Mouse (Mus musculus) limb, embryonic 10.5 days (tissue): Measurements from ENCODE around the gene Plce1. TPM values are rescaled to one million over a fixed set of nuclear protein-coding genes. Genes with fewer than 3 reads are reported as not detected.

ENCODE experiments used
- DNase-seq: peaks from one replicate; pipeline ENCODE4 v3.0.0-alpha.2; 2017; ENCODE audit warnings: low spot score
- H3K27ac ChIP-seq: fragments of 300-500 bp; sonication (generic); 2 replicates; pipeline ENCODE4 v1.5.1; 2016; ENCODE audit warnings: mild to moderate bottlenecking
- H3K27me3 ChIP-seq: fragments of 300-500 bp; sonication (generic); 2 replicates; pipeline ENCODE4 v1.6.1; 2016; ENCODE audit warnings: low read depth, mild to moderate bottlenecking; ENCODE audit not compliant: poor library complexity, severe bottlenecking
- H3K36me3 ChIP-seq: fragments of 300-500 bp; sonication (generic); 2 replicates; pipeline ENCODE4 v1.6.1; 2016; ENCODE audit warnings: mild to moderate bottlenecking, moderate library complexity
- H3K4me1 ChIP-seq: fragments of 300-500 bp; sonication (generic); 2 replicates; pipeline ENCODE4 v1.6.1; 2016
- H3K4me3 ChIP-seq: fragments of 300-500 bp; sonication (generic); 2 replicates; pipeline ENCODE4 v1.5.1; 2016; ENCODE audit warnings: mild to moderate bottlenecking, moderate library complexity
- H3K9me3 ChIP-seq: fragments of 300-500 bp; sonication (generic); replicated peaks from 2 replicates; pipeline ENCODE4 v1.6.1; 2016; ENCODE audit warnings: mild to moderate bottlenecking
- WGBS: fragments of 180-500 bp; shearing (Covaris S2); methylation state at CpG from one replicate; pipeline ENCODE4 v1.1.7; 2016; 5-methylcytosine and 5-hydroxymethylcytosine counted together
- polyA plus RNA-seq: library from polyadenylated mRNA; unstranded; fragments of >200 nt; fragmentation: Nextera tagmentation; extraction: Ambion mirVana; gene quantifications from 2 replicates; pipeline ENCODE4 v1.2.1, GENCODE M21; 2016

The Plce1 gene
- polyA plus RNA-seq: 1.6 and 2.6 TPM in 2 replicates

DNA sequence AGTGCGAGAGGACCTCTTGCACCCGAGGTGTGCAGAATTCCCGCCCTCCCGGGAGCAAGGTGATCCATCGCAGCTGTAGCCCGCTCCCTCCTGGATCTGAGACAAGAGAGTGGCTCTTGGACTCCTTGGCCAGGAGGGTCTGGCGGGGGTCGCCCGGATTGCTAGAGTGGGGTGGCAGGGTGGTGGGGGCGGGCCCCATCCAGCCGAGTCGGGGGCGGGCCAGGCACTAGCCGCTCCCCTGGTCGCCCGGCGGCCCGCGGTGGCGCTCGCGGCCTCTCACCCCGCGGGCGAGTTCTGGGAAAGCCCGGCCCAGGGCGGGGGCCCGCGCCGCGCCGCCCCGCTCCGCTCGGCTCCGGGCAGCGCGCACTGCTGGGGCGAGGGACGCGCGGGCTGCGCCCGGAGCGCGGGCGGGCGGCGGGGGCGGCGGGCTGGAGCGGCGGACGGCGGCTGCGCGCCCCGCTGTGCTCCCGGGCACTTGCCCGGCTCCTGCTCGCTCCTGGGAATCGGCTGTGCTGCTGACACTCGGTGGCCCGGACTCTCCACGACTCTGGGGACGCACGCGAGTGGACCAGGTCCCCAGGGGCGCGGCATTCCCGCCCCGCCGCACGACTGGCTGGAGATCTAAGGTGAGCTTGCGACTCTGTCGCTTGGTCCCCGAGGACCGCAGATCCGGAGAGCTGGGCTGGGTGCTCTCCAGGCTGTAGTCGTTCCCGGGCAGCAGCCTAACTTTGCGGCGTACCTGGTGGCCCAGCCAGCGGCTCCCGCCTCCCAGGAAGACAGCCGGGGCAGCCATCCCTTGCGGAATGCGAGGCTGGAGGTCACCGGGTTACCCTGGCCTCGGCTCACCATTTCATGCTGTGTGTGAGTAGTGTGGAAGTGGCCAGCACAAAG, at the start of gene Plce1:
Plce1 (plus strand) TSS at position 379 of the 891 bp plus-strand sequence.
- Histone ChIP-seq H3K4me3 (peak within 1 kb of the TSS; percentile 77), H3K36me3 (no peaks in the 10 kb centered on the region), H3K9me3 (no peaks in the 10 kb centered on the region), H3K27ac (peak within 1 kb of the TSS; percentile 89), H3K27me3 (peaks cover 39% of the 10 kb centered on the region), H3K4me1 (peaks cover 48% of the 10 kb centered on the region)
- peak; percentile 72 for DNase-seq
- under 1% methylated on average over 70 of the region's 90 CpGs for WGBS

DNA sequence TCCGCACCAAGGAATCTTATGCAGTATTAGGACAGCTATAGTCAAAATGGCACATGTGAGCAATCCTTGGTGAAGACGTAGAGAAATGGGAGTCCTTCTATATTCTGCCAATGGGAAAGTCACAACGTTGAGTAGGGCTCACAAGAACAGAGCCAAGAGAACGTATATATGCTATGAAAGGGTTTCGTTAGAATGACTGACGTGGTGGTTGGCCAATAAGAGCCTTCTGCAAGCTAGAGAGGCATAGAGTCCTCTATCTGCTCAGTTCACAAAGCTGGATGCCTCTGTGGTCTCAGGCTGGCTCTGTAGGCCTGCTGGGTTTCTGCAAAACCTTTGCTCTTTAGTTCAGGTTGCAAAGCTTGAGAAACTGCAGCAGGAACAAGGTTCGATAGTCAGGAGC, 49.6 kb upstream of the Plce1 start:
- no peak for DNase-seq
- no peaks in the 10 kb centered on the region for H3K4me1 ChIP-seq
- H3K9me3 ChIP-seq: no peaks in the 10 kb centered on the region; the same call in 1 of the 2 replicates
- no peaks in the 10 kb centered on the region for H3K36me3 ChIP-seq
- WGBS: 72% methylated on average over 7 of the region's 7 CpGs
- no peak overlapping the region for H3K4me3 ChIP-seq
- no peak overlapping the region for H3K27ac ChIP-seq
- no peaks in the 10 kb centered on the region for H3K27me3 ChIP-seq

DNA sequence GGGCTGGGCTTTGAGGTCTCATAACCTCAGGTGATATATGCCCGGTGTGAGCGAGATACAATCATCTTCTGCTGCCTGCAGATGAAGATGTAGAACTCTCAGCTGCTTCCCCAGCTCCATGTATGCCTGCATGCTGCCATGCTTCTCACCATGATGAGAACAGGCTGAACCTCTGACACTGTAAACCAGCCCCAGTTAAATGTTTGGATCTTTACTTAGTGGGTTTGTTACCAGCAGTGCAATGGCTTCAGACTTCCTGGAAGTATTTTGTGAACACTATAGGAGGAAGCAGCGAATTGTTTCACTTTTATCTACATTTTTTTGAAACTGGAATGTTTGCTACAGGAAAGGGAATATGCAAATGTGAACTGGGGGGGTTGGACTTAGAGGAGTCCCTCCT, 48.9 kb upstream of the Plce1 start:
- no peaks in the 10 kb centered on the region; the same call in 1 of the 2 replicates for H3K9me3 ChIP-seq
- DNase-seq: no peak
- 82% methylated on average over 3 of the region's 3 CpGs for WGBS
- H3K36me3 ChIP-seq: no peaks in the 10 kb centered on the region
- no peak overlapping the region for H3K27ac ChIP-seq
- no peak overlapping the region for H3K4me3 ChIP-seq
- no peaks in the 10 kb centered on the region for H3K27me3 ChIP-seq
- no peaks in the 10 kb centered on the region for H3K4me1 ChIP-seq

DNA sequence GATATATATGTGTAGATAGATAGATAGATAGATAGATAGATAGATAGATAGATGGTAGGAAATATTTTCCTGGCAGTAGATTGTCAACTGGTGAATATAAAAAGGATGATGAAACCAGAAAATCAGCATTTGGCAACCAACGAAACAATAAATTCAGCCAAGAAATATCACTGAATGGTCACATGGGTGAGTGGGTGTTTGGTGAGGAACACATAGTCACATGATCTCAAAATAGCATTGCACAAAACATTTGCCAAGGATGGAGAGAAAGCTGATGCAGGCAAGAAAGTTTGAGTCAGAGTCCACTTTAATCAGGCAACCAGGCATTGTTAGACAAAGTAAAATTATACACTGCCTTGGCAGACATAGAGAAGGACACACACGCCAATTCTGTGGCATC, 47.5 kb upstream of the Plce1 start:
- Histone ChIP-seq H3K4me3 (no peak overlapping the region), H3K27me3 (no peaks in the 10 kb centered on the region), H3K4me1 (no peaks in the 10 kb centered on the region), H3K27ac (no peak overlapping the region), H3K9me3 (no peaks in the 10 kb centered on the region; the same call in 1 of the 2 replicates), H3K36me3 (no peaks in the 10 kb centered on the region)
- WGBS: 92% methylated on average over 2 of the region's 2 CpGs
- DNase-seq: no peak

DNA sequence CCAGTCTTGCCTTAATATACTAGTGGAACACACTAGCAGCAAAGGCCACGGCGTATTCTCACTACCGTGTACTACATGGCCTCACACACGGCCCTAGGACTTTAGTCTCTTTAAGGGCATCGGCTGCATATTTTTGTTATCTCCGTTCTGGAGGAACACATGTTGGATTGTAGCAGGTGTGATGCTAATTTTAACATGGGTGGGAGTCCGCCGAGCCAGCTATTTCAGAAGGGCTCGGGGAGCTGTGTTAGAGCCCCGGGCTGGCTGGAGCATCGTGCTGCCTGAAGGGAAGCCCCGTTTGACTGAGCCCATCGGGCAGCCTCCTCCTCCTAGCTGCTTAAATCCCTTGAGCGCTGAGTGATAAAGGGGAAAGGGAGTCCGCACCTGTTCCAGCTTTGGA, 45.7 kb upstream of the Plce1 start:
- Histone ChIP-seq H3K36me3 (no peaks in the 10 kb centered on the region), H3K9me3 (no peaks in the 10 kb centered on the region; the same call in 1 of the 2 replicates), H3K4me3 (no peak overlapping the region), H3K27ac (no peak overlapping the region), H3K4me1 (no peaks in the 10 kb centered on the region), H3K27me3 (no peaks in the 10 kb centered on the region)
- DNase-seq: no peak
- 91% methylated on average over 15 of the region's 15 CpGs for WGBS

DNA sequence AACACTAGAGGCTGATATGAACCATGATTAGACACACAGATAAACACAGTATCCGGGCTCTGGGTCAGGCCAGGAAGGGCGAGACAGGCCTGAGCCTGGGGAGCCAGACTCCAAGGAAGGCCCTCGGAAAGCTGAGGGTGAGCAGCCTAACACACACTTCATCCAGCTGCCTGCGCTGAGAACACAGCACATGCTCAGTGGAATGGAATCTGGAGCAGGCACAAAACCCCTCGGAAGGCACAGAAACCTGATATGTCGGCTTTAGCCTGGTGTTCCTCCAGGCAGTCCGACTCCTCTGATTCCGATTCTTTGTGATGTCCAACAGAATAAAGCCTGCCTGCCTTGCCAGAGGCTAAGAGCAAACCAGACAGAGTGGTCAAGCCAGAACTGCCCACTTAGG, 39.0 kb upstream of the Plce1 start:
- Histone ChIP-seq H3K27me3 (no peaks in the 10 kb centered on the region), H3K27ac (no peak overlapping the region), H3K4me3 (no peak overlapping the region), H3K36me3 (no peaks in the 10 kb centered on the region), H3K4me1 (peaks cover 6% of the 10 kb centered on the region), H3K9me3 (no peaks in the 10 kb centered on the region)
- whole genome bisulfite sequencing: 70% methylated on average over 8 of the region's 8 CpGs
- DNase-seq: no peak

DNA sequence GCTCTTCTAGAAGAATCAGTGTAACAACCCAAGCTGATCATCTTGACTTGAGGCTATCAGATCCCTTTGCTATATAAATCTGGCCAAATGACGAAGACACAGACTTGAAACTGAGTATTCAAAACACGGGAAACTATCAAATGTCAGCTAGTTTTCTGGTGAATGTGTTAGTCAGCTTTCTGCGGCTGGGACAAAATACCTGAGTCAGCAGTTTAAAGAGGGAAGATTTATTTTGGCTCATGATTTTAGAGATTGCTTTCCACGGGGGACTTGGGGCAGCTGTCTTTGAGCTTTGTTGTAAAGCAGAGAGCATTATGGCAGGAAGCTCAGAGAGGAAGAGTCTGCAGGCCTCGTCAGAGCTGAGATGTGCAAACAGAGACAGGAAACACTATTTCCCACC, 35.2 kb upstream of the Plce1 start:
- Histone ChIP-seq H3K4me3 (no peak overlapping the region), H3K9me3 (no peaks in the 10 kb centered on the region), H3K27me3 (no peaks in the 10 kb centered on the region), H3K36me3 (no peaks in the 10 kb centered on the region), H3K27ac (no peak overlapping the region), H3K4me1 (peaks cover 9% of the 10 kb centered on the region)
- DNase-seq: no peak
- 70% methylated on average over 5 of the region's 5 CpGs for WGBS

DNA sequence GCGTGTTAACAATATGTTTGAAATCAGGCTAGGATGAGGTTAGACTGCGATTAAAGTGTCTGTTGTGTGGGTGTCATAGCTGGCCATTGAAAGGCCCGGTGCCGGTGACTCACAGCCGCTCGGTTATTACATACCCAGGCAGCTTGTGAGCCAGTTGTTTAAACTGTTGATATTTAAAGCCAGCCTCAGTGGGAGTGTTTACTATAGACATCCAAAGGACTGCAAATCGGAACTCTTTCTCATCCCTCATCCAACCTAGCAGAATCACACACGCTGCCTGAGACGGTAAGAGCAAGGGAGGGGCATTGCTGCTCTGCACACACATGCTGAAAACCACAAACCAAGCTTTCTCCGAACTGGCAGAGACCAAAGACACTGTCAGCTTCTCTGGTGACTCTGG, 25.7 kb upstream of the Plce1 start:
- WGBS: 89% methylated on average over 10 of the region's 10 CpGs
- Histone ChIP-seq H3K27ac (no peak overlapping the region), H3K9me3 (no peaks in the 10 kb centered on the region), H3K27me3 (no peaks in the 10 kb centered on the region), H3K4me3 (no peak overlapping the region), H3K36me3 (no peaks in the 10 kb centered on the region), H3K4me1 (no peaks in the 10 kb centered on the region)
- DNase-seq: no peak

DNA sequence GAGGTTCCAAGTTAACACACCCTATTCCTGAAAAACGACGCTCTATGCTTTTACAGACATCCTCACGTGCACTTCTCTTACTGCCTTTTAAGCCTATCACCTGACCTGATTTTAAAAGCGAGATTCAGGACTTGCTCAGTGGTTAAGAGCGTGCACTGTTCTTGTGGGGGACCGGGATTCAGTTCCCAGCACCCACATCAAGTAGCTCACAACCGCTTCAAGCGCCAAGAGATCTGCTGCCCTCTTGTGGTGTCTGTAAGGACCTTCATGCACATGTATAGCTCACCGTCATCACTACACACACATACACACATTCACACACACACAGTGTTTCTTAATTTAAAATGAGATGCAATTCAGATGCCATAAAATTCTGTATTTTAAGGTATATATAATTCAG, 21.9 kb upstream of the Plce1 start:
- no peak for DNase-seq
- H3K36me3 ChIP-seq: no peaks in the 10 kb centered on the region
- WGBS: 95% methylated on average over 9 of the region's 9 CpGs
- H3K4me3 ChIP-seq: no peak overlapping the region
- no peaks in the 10 kb centered on the region for H3K27me3 ChIP-seq
- H3K9me3 ChIP-seq: no peaks in the 10 kb centered on the region
- H3K4me1 ChIP-seq: no peaks in the 10 kb centered on the region
- no peak overlapping the region for H3K27ac ChIP-seq

DNA sequence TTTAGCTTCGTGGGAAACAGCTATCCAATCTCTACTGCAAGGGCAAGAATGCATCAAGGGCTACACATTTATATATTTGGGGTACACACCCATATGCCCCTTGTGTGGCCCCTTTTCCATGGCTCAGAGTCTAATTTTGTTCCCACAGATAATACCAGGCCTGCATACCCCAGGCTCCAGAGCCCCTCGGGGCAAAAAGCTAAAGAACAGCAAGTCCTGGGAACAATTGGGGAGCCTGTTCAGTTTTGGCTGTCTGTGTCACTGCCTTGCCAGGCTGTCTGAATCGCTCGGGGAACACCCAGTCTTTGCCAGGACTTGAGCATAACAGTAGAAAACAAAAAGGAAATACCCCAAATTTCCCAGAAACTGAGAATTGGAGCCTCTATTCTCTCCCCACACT, 20.2 kb upstream of the Plce1 start:
- Histone ChIP-seq H3K9me3 (no peaks in the 10 kb centered on the region), H3K4me1 (no peaks in the 10 kb centered on the region), H3K27me3 (no peaks in the 10 kb centered on the region), H3K4me3 (no peak overlapping the region), H3K36me3 (no peaks in the 10 kb centered on the region), H3K27ac (no peak overlapping the region)
- no peak for DNase-seq
- WGBS: 81% methylated on average over 4 of the region's 4 CpGs

DNA sequence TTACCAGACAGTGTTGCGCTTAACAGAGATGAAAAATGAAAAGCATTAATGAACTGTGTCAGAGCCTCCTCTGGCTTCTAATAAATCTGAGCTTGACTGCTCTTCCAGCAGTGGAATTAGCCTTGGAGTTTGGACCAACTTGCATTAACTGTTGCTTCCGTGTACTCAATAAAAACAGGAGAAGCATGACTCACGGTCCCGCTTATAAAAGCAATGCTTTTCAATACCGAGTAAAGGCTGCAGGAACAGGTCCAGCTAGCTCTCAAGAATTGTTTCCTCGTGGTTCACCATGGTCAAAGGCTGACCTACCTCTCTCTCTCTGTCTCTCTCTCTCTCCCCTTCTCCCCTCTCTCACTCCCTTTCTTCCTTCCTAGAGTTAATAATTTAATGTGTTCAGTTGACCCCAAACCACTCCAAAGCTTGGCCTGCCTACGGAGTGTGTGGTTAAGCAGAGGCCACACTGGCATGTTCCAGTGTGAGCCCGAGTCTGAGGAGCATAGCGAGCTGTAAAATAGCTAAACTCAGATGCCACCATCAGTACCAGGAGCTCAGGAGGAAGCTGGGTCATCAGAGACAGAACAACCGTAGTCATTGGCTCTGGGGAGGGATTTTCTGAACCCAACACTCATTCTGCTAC, 10.5 kb upstream of the Plce1 start:
- Histone ChIP-seq H3K4me1 (no peaks in the 10 kb centered on the region), H3K4me3 (no peak overlapping the region), H3K27ac (no peak overlapping the region), H3K9me3 (no peaks in the 10 kb centered on the region), H3K27me3 (no peaks in the 10 kb centered on the region), H3K36me3 (no peaks in the 10 kb centered on the region)
- 88% methylated on average over 10 of the region's 10 CpGs for WGBS
- DNase-seq: no peak

DNA sequence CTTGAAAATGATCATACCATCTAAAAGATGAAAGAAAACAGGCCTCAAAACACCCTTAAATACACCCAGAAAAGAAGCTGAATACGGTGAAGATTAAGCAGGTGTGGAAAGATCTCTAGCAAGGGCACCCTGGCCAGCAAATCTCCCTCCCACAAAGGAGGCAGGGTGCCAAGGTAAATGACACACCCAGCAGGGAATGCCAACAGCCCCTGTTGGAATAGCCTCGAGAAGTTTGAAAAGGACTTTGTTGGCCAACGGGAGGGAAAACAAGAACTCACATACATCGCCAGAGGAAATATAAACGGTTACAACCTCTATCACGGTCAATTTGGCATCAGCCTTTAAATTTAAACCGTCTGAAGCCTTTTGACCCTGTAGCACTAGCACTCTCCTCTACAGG, 5.5 kb upstream of the Plce1 start:
- Histone ChIP-seq H3K27ac (no peak overlapping the region), H3K36me3 (no peaks in the 10 kb centered on the region), H3K4me1 (peaks cover 25% of the 10 kb centered on the region), H3K9me3 (no peaks in the 10 kb centered on the region), H3K27me3 (peaks cover 11% of the 10 kb centered on the region), H3K4me3 (no peak overlapping the region)
- DNase-seq: no peak
- 84% methylated on average over 7 of the region's 7 CpGs for WGBS

DNA sequence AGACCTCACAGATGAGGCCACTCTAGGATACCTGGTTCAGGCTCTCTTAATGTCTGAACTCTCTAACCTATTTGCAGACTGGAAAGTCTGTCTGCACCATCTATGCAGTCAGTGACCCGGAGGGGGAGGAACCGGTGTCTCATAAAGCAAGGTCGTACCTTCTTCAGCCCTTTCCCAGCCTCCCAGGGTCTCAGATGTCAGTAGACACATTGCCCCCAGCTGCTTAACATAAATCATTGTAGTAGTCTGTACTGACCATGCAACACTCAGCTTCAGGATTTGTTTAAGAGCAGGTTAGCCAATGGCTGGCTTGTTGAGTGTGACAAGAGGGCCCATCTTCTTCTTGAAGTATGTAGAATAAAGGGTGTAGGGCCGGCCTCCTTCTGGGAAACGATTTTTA, 2.6 kb upstream of the Plce1 start:
- H3K4me1 ChIP-seq: peaks cover 47% of the 10 kb centered on the region
- 22% methylated on average over 5 of the region's 5 CpGs for WGBS
- H3K4me3 ChIP-seq: no peak overlapping the region
- H3K27ac ChIP-seq: no peak overlapping the region
- DNase-seq: no peak
- no peaks in the 10 kb centered on the region for H3K9me3 ChIP-seq
- peaks cover 32% of the 10 kb centered on the region for H3K27me3 ChIP-seq
- no peaks in the 10 kb centered on the region for H3K36me3 ChIP-seq
